Mouse (Mus musculus) granulocyte monocyte progenitor cell, adult 5-6 weeks (primary cell): ENCODE data around the gene Map3k13. TPM values are rescaled to one million over a fixed set of nuclear protein-coding genes. Genes with fewer than 3 reads are reported as not detected.
A peak's percentile ranks its signal among the peaks of the same experiment; 100 is the strongest.
"Not testable (repeated sequence)": the region's sequence is repeated elsewhere in the genome, so short reads cannot be mapped to it uniquely, and the experiment has no call there.

Experiments
- ATAC-seq: replicated peaks from 2 replicates; pipeline ENCODE4 v1.8.0; 2016; ENCODE audit warnings: mild to moderate bottlenecking, moderate TSS enrichment, inconsistent platforms; ENCODE audit not compliant: poor library complexity, severe bottlenecking
- total RNA-seq, 2 experiments: library from RNA; stranded (forward) in 1 of 2; stranded (reverse) in 1 of 2; fragments of 200-712, 200-1000 nt in 1 of 2; fragments of >200 nt in 1 of 2; fragmentation: Nextera tagmentation in 1 of 2; gene quantifications; 2 replicates each; pipeline ENCODE4 v1.2.3; 2014 to 2017

Map3k13 gene
- total RNA-seq, 2 experiments from 2014 or later: not detected

- ATAC-seq: no peak
These were observed 87.6 kb downstream of the Map3k13 start for GRCm38 (mm10) chr16:21881582-21882259.

- no peak for ATAC-seq
These were observed 93.5 kb downstream of the Map3k13 start for GRCm38 (mm10) chr16:21887601-21888000.

DNA sequence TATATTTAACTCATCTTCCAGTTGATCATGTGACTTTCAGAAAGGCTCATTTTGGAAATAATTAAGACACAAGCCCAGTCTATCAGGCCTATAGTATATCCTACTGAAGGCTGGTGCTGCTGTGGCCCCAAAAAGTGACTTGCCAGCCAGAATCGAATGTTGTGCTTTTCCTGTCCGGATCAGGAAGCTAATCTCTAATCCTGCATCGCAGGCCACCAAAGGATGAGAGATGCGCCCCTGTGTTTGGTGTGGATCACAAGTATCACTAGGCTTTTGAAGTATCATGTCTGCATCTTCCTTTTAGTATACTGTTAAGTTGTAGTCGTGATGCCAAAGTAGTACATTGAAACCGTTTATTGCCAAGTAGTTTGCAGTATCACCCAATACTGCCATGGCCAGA lies 99.7 kb downstream of the Map3k13 start:
- no peak for ATAC-seq

DNA sequence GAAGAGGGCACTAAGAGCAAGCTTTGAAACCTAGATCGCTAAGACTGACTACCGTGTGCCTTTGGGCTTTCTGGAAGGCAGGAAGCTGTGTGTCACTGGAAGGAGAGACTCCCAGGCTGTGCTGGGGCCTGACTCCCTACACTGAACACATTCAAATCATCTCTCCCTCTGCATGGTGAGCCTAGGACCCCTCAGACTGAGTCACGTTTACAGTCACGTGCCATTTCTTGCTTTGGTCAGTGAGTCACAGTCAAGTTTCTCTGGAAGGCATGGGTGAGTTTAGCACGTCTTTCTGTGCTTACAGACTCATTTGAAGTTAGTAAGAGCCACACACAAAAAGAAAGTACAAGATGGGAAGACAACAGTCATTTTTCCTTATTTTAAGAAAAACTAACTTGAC lies 107.1 kb downstream of the Map3k13 start:
- no peak for ATAC-seq

- ATAC-seq: no peak
These were observed 110.5 kb downstream of the Map3k13 start for GRCm38 (mm10) chr16:21904636-21905035.

- no peak for ATAC-seq
These were observed 111.8 kb downstream of the Map3k13 start for GRCm38 (mm10) chr16:21905996-21906395.

DNA sequence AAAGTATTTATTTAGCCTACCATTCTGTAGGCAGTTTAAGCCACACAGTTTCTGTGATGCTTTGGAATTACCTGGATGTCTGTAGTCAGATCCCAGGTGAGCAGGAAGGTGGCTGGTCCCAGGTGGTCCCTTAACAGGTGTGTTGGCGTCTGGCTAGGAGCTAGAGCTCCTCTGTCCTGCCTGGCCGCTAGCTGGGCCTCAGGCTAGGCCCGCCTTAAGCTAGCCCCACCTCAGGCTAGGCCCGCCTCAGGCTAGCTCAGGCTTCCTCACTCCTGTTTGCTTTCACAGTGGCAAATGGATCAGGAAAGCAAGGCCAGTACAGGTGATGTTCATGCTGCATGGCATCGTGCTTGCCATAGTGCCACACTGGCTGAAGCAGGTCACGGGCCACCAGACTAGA lies 112.8 kb downstream of the Map3k13 start:
- ATAC-seq: no peak

GRCm38 (mm10) chr16:21908906-21909305 lies 114.8 kb downstream of the Map3k13 start:
- ATAC-seq: not testable (repeated sequence)

GRCm38 (mm10) chr16:21913347-21913746 lies 119.2 kb downstream of the Map3k13 start:
- ATAC-seq: peak; percentile 90

DNA sequence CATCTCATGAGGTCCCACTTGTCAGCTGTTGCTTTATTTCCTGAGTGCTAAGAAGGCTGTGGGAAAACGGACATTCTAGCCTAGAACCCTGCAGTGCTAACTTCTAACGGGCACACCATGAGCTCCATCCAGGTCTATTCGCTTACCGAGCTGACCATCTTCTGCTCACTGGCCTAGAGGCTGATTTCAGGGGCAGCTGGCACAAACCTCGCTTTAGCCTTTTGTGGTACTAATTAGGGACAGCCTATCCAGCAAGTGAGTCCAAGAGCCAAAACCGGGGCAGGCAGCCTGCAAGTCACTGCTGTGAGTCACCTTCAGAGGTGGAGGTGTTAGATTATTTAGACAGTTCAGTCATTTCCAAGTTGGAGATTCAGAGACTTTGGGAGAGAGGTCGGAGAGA lies 122.5 kb downstream of the Map3k13 start:
- ATAC-seq: no peak

GRCm38 (mm10) chr16:21928471-21928870 lies 134.3 kb downstream of the Map3k13 start:
- ATAC-seq: no peak

DNA sequence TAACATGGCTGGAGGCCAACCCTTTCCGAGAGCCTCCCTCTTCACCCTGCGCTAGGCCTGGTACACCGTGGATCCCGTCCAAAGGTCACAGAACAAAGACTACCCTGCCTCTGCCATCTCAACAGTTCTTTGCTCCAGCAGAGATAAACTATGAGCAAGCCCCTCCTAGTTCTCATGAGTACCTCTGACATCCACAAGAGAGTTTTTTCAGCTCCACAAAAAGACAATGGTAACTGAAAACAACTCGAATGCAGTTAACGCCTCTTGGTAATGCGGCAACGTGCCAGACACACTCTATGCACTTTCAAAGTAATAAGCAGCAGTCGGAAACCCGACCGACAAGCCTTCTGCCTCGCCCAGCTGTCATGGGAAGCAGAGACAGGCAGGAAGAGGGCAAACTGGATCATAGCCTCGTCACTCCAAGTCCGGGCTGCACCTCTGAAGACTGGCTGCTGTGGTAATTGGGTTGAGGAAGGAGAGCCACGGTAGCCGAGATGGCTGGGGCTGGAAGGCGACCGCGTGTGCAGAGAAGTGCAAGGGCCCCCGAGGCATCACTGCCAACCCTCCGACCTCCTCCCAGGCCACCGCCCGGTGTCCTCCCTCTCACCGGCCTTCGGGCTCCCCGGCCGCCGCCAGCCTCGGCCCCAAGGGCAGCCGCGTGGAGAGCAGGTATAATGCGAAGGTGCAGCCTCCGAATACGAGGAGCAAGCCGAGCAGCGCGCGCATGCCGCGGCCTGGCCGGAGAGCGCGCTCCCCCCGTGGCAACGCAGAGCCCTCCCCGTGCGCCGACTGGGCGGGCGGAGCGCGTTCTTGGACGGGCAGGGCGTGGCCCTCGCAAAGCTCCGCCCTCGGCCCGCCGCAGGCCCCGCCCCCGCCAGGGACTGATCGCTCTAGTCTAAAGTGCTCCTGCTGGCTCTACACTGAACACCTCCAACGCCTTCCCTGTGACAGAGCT lies 152.9 kb downstream of the Map3k13 start, which contains the start of gene Tmem41a:
Tmem41a (minus strand) TSS at position 792 of the 955 bp plus-strand sequence.
- peak; percentile 97 for ATAC-seq

GRCm38 (mm10) chr16:21955591-21955990 lies 161.4 kb downstream of the Map3k13 start:
- no peak; the same call in 1 of the 2 replicates for ATAC-seq

DNA sequence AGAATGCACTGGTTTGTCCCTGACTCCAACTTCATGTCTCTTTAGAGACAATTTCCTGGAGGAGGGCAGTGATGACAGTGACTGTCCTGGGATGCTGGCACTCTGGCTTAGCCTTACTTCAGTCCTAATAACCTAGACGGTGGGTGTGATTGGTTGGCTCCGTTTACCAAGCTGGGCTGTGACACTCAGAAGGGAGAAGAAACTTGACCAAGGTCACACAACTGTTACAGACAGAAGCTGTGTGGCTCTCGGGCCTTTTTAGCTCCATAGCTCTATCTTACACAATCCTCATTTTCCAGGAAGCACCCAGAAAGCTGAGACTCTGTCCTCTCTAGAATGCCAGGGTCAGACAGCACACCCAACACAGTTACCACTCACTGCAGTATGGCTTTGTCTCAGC lies 171.4 kb downstream of the Map3k13 start:
- ATAC-seq: no peak

DNA sequence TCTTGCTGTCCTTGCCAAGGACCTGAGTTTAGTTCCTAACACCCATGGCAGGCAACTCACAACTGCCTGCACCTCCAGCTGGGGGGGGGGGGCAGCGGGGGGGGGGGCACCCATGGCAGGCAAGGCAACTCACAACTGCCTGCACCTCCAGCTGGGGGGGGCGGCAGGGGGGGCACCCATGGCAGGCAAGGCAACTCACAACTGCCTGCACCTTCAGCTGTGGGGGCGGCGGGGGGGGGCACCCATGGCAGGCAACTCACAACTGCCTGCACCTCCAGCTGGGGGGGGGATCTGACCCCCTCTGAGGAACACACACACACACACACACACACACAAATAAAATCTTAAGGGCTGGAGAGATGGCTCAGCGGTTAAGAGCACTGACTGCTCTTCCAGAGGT lies 175.7 kb downstream of the Map3k13 start:
- ATAC-seq: no peak

DNA sequence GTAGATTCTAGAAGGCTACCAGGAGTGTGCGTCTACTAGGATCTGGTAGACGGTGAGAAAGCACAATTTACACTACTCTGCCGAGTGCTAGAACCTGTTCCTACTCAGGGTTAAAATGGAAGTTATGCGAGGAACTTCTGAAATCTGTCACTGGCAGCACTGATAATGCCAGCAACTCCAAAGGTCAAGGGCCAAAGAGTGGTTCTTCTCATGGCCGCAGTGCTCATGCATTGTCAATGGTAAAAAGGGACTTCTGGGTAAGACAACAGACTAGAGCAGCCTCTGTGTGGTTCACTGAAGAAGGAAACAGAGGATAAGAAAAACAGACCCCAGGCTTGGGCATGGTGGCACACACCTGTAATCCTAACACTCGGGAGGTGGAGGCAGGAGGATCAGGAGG lies 176.4 kb downstream of the Map3k13 start:
- ATAC-seq: no peak

DNA sequence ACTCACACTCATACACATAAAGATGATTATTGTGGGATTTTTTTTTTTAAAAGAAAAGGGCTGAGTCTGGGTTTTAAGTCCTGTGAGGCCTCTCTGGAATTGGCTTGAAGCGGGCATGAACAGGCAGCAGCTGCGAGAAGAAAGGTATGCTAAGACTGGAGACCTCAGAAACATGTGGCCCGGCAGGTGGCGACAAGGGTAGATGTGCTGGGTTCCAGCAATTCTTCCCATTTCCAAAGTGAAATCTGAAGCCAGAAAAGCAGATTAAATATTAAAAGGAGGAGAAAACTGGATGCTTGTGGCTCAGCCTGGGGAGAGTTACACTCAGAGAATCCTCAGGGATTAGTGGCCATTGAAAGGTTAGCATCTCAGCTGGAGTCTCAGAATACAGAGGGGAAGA lies 177.3 kb downstream of the Map3k13 start:
- ATAC-seq: no peak

DNA sequence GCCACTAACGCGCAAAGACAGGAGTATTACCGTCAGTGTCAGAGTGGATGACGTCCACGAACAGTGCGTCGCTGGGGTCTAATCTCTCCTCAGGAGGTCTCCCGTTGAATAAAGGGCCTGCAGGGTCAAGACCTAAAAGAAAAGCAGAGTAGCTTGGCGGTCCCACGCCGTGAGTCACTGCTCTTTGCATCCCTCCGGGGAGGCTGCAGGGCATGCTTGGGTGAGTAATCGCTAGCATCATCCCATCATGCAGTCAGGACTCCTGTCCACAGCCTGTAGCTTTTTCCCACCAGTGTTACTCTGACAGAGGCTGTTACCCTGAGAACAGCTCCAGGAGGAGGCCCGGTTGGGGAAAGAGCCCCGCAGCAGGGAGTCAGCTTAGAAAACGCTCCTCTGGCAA lies 182.1 kb downstream of the Map3k13 start:
- ATAC-seq: no peak

- ATAC-seq: no peak
These were observed 183.2 kb downstream of the Map3k13 start for GRCm38 (mm10) chr16:21977347-21977746.
